Mouse (Mus musculus): ENCODE results near the gene Dnah8. TPM values are rescaled to one million over a fixed set of nuclear protein-coding genes. Genes with fewer than 3 reads are reported as not detected.

The Dnah8 gene
- polyA plus RNA-seq, 1 experiment: 1.2 TPM

- DNase-seq (ENCODE audit: low read depth): no peak
These were observed 39.0 kb downstream of the Dnah8 start for GRCm38 (mm10) chr17:30663170-30663569.

GRCm38 (mm10) chr17:30664856-30665255, 40.7 kb downstream of the Dnah8 start:
- DNase-seq (ENCODE audit: low read depth): no peak

- no peak for DNase-seq (ENCODE audit: low read depth)
These were observed 48.4 kb downstream of the Dnah8 start for GRCm38 (mm10) chr17:30672556-30672955.

- DNase-seq (ENCODE audit: low read depth): no peak
These were observed 48.9 kb downstream of the Dnah8 start for GRCm38 (mm10) chr17:30673023-30673422.

GRCm38 (mm10) chr17:30675021-30675740, 51.0 kb downstream of the Dnah8 start:
- DNase-seq (ENCODE audit: low read depth): no peak

- no peak for DNase-seq (ENCODE audit: low read depth)
These were observed 54.4 kb downstream of the Dnah8 start for GRCm38 (mm10) chr17:30678523-30678922.

- no peak for DNase-seq (ENCODE audit: low read depth)
These were observed 55.5 kb downstream of the Dnah8 start for GRCm38 (mm10) chr17:30679612-30680011.

GRCm38 (mm10) chr17:30681604-30682003, 57.5 kb downstream of the Dnah8 start:
- no peak for DNase-seq (ENCODE audit: low read depth)

- DNase-seq (ENCODE audit: low read depth): no peak
These were observed 66.0 kb downstream of the Dnah8 start for GRCm38 (mm10) chr17:30690181-30690580.

- no peak for DNase-seq (ENCODE audit: low read depth)
These were observed 67.3 kb downstream of the Dnah8 start for GRCm38 (mm10) chr17:30691481-30691880.

GRCm38 (mm10) chr17:30694281-30694680, 70.1 kb downstream of the Dnah8 start:
- DNase-seq (ENCODE audit: low read depth): no peak

- DNase-seq (ENCODE audit: low read depth): no peak
These were observed 90.6 kb downstream of the Dnah8 start for GRCm38 (mm10) chr17:30714732-30715131.

GRCm38 (mm10) chr17:30718197-30718596, 94.0 kb downstream of the Dnah8 start:
- no peak for DNase-seq (ENCODE audit: low read depth)

GRCm38 (mm10) chr17:30719031-30719430, 94.9 kb downstream of the Dnah8 start:
- DNase-seq (ENCODE audit: low read depth): no peak

- DNase-seq (ENCODE audit: low read depth): no peak
These were observed 103.6 kb downstream of the Dnah8 start for GRCm38 (mm10) chr17:30727788-30728187.

- no peak for DNase-seq (ENCODE audit: low read depth)
These were observed 108.6 kb downstream of the Dnah8 start for GRCm38 (mm10) chr17:30732736-30733135.

- no peak for DNase-seq (ENCODE audit: low read depth)
These were observed 110.6 kb downstream of the Dnah8 start for GRCm38 (mm10) chr17:30734770-30735169.

- no peak for DNase-seq (ENCODE audit: low read depth)
These were observed 111.3 kb downstream of the Dnah8 start for GRCm38 (mm10) chr17:30735454-30735853.

- DNase-seq (ENCODE audit: low read depth): no peak
These were observed 113.6 kb downstream of the Dnah8 start for GRCm38 (mm10) chr17:30737797-30738196.

- no peak for DNase-seq (ENCODE audit: low read depth)
These were observed 115.6 kb downstream of the Dnah8 start for GRCm38 (mm10) chr17:30739769-30740168.

GRCm38 (mm10) chr17:30743947-30744346, 119.8 kb downstream of the Dnah8 start:
- DNase-seq (ENCODE audit: low read depth): no peak

- no peak for DNase-seq (ENCODE audit: low read depth)
These were observed 122.2 kb downstream of the Dnah8 start for GRCm38 (mm10) chr17:30746056-30747024.

GRCm38 (mm10) chr17:30749391-30749790, 125.2 kb downstream of the Dnah8 start:
- DNase-seq (ENCODE audit: low read depth): no peak
